Mouse (Mus musculus): Measurements from ENCODE around the gene Cdadc1. TPM values are rescaled to one million over a fixed set of nuclear protein-coding genes. Genes with fewer than 3 reads are reported as not detected.

Gene Cdadc1
- polyA plus RNA-seq, 1 experiment from 2014 or later = 17.7 TPM

DNA sequence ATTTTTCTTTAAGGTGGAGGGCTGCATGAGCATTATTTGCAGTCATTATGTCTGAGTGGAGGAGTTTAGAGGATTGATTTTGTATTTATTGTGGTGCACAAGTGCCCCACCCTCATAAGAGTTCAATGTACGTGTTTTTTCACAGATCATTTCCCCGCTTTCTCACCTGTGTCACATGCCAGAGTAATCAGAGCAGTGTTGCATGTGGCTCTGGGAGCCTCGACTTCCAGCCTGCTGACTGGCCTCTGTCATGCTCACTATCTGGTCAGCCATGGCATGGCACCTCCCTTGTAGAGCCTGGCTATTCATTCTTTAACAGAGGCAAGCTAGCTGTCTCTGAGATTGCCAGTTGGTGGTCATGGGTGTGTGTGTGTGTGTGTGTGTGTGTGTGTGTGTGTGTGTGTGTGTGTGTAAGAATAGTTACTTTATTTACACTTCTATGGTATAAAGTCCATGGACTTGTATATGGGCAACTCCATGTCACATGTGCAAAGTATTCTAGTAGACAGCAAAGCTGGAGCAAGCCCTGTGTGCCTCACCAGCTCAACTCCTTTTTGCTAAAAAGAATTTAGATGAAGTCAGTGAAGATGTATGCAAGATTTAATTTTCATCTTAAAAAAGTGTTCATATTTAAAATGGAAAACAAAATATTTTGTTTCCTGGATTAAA is 54.5 kb downstream of the Cdadc1 start:
- Histone ChIP-seq H3K9ac (replicated peaks) (no peak overlapping the region), H3K4me2 (ENCODE audit: low read depth, low read length) (no peak overlapping the region), H3K36me3 (replicated peaks; ENCODE audit: insufficient read depth, low read length) (peaks cover 15% of the 10 kb centered on the region; the same call in 1 of the 2 replicates), H3K4me3 (ENCODE audit: low read depth, low read length) (no peak overlapping the region), H3K4me1 (ENCODE audit: insufficient read depth) (peaks cover 9% of the 10 kb centered on the region; the same call in 1 of the 2 replicates), H3K9me3 (ENCODE audit: low read length) (no peaks in the 10 kb centered on the region), H3K27me3 (ENCODE audit: insufficient read depth, low read length) (no peaks in the 10 kb centered on the region), H3K27ac (ENCODE audit: low read depth) (no peak overlapping the region)
- 66% methylated on average over 3 of the region's 3 CpGs for WGBS (ENCODE audit: insufficient replicate concordance)
- DNase-seq = peak; percentile 12
- ATAC-seq = peak; percentile 33
- TF ChIP-seq CTCF (IDR thresholded peaks at IDR 0.05; ENCODE audit: low read depth) (no peak), EP300 (IDR thresholded peaks at IDR 0.05; ENCODE audit: low read depth) (no peak)

DNA sequence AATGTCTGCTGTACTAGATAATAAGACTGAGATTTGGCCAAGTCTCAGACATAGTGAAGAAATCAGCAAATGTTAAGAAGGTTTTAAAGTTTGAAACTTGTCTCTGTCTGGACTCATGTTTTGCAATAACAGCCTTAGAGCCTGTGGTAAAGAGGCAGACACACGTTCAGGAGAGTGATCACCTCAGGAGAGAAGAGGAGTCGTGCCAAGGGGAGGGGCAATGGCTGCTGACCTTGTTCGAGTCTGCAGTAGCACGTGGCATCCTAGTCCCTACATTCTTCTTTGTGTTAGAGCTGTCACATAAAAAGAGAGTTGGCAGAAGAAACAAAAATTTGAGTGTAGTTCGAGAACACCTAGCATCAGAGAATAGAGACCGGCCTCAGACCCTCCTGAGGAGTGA is 57.0 kb downstream of the Cdadc1 start:
- DNase-seq = no peak
- H3K27me3 ChIP-seq (ENCODE audit: insufficient read depth, low read length) = no peaks in the 10 kb centered on the region

DNA sequence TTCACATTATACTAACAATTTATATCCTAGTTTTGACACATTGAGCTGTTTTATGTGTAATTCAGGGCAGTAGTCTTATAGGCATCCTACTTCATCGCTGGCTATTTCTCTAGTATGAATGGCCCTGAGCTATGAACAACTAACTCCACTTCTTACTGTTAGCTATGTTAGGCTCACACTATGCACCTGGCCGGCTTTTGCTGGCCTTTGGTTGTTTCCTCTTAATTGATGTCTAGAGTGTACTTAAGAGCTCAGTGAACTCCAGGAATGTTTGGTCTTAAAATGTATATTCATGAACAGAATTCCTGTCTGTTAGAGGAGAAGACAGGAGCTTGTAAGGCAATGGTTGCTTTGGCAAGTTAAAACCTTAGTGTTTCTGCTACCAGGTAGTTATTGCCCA is 57.5 kb downstream of the Cdadc1 start:
- TF ChIP-seq EP300 (IDR thresholded peaks at IDR 0.05; ENCODE audit: low read depth) = no peak
- TF ChIP-seq CTCF (IDR thresholded peaks at IDR 0.05; ENCODE audit: low read depth) = no peak
- no peaks in the 10 kb centered on the region for H3K9me3 ChIP-seq (ENCODE audit: low read length)
- H3K9ac ChIP-seq (replicated peaks) = no peak overlapping the region
- H3K4me2 ChIP-seq (ENCODE audit: low read depth, low read length) = no peak overlapping the region
- WGBS (ENCODE audit: insufficient replicate concordance) = 82% methylated on average over 2 of the region's 2 CpGs
- no peaks in the 10 kb centered on the region for H3K27me3 ChIP-seq (ENCODE audit: insufficient read depth, low read length)
- peaks cover 4% of the 10 kb centered on the region; the same call in 1 of the 2 replicates for H3K4me1 ChIP-seq (ENCODE audit: insufficient read depth)
- peaks cover 15% of the 10 kb centered on the region; the same call in 1 of the 2 replicates for H3K36me3 ChIP-seq (replicated peaks; ENCODE audit: insufficient read depth, low read length)
- H3K27ac ChIP-seq (ENCODE audit: low read depth) = no peak overlapping the region
- ATAC-seq (no peak), DNase-seq (no peak)
- no peak overlapping the region for H3K4me3 ChIP-seq (ENCODE audit: low read depth, low read length)

More for the DNA sequence above, 57.0 kb downstream of the Cdadc1 start:
- H3K9ac ChIP-seq (replicated peaks) = no peak overlapping the region
- TF ChIP-seq CTCF (IDR thresholded peaks at IDR 0.05; ENCODE audit: low read depth) = no peak
- no peak for TF ChIP-seq EP300 (IDR thresholded peaks at IDR 0.05; ENCODE audit: low read depth)
- no peak overlapping the region for H3K27ac ChIP-seq (ENCODE audit: low read depth)
- ATAC-seq = no peak
- no peak overlapping the region for H3K4me3 ChIP-seq (ENCODE audit: low read depth, low read length)
- no peaks in the 10 kb centered on the region for H3K9me3 ChIP-seq (ENCODE audit: low read length)
- no peak overlapping the region for H3K4me2 ChIP-seq (ENCODE audit: low read depth, low read length)
- H3K36me3 ChIP-seq (replicated peaks; ENCODE audit: insufficient read depth, low read length) = peaks cover 15% of the 10 kb centered on the region; the same call in 1 of the 2 replicates
- 76% methylated on average over 6 of the region's 6 CpGs for WGBS (ENCODE audit: insufficient replicate concordance)
- H3K4me1 ChIP-seq (ENCODE audit: insufficient read depth) = peaks cover 4% of the 10 kb centered on the region; the same call in 1 of the 2 replicates

DNA sequence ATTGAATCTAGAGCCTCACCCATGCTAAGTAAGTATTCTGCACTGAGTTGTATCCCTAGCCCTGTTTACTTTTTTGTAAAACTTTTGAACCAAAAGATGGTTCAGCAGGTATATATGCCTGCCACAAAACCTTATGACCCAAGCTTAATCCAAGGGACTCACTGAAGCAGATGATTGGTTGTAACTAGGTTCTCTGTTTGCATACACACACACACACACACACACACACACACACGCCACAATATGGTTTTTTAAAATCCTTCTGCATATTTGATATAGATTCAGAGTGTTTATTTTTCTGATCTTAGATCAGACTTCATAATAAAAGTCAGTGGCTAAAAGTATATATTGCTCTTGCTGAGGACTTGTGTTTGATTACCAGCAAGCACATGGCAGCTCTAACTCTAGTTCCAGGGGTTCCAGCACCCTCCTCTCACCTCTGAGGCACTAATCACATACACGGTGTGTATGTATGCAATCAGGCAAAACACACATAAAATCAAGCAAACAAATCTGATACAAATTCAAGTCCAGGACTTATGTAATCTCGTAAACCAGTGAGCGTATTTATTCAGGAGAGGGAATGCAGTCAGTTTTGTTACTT is 59.8 kb downstream of the Cdadc1 start:
- Histone ChIP-seq H3K27me3 (ENCODE audit: insufficient read depth, low read length) (no peaks in the 10 kb centered on the region), H3K4me2 (ENCODE audit: low read depth, low read length) (no peak overlapping the region), H3K4me1 (ENCODE audit: insufficient read depth) (no peaks in the 10 kb centered on the region; the same call in 1 of the 2 replicates), H3K27ac (ENCODE audit: low read depth) (no peak overlapping the region), H3K4me3 (ENCODE audit: low read depth, low read length) (no peak overlapping the region), H3K36me3 (replicated peaks; ENCODE audit: insufficient read depth, low read length) (peaks cover 15% of the 10 kb centered on the region; the same call in 1 of the 2 replicates), H3K9me3 (ENCODE audit: low read length) (no peaks in the 10 kb centered on the region), H3K9ac (replicated peaks) (no peak overlapping the region)
- WGBS (ENCODE audit: insufficient replicate concordance) = 76% methylated on average over 4 of the region's 4 CpGs
- DNase-seq (no peak), ATAC-seq (no peak)
- no peak for TF ChIP-seq EP300 (IDR thresholded peaks at IDR 0.05; ENCODE audit: low read depth)
- no peak for TF ChIP-seq CTCF (IDR thresholded peaks at IDR 0.05; ENCODE audit: low read depth)

DNA sequence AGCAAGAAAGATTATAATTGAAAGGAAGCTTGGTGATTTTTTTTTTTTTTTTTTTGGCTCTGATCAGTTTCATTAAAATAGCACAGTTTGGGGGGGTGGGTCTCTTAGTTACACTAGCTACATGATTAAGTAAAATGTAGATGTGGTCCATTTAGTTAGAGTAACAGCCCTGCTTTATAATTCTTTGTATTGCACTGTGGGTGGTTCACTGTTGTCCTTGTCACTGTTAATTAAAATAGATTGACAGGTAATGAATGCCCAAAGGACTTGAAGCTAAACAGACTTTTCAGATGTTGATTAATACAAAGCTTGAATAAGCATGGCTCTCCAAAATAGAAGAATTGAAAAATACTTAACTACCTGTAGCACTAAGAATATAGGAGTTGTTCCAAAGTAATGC is 63.9 kb downstream of the Cdadc1 start:
- DNase-seq = no peak
- H3K4me1 ChIP-seq (ENCODE audit: insufficient read depth) = peaks cover 7% of the 10 kb centered on the region
- peaks cover 3% of the 10 kb centered on the region; the same call in 1 of the 2 replicates for H3K36me3 ChIP-seq (replicated peaks; ENCODE audit: insufficient read depth, low read length)
- H3K4me3 ChIP-seq (ENCODE audit: low read depth, low read length) = no peak overlapping the region
- peak overlapping the region; percentile 87 for H3K27ac ChIP-seq (ENCODE audit: low read depth)
- no peak overlapping the region for H3K9ac ChIP-seq (replicated peaks)
- no peak for ATAC-seq
- H3K9me3 ChIP-seq (ENCODE audit: low read length) = no peaks in the 10 kb centered on the region
- no peaks in the 10 kb centered on the region for H3K27me3 ChIP-seq (ENCODE audit: insufficient read depth, low read length)
- TF ChIP-seq EP300 (IDR thresholded peaks at IDR 0.05; ENCODE audit: low read depth) (no peak), CTCF (IDR thresholded peaks at IDR 0.05; ENCODE audit: low read depth) (no peak)
- H3K4me2 ChIP-seq (ENCODE audit: low read depth, low read length) = no peak overlapping the region

DNA sequence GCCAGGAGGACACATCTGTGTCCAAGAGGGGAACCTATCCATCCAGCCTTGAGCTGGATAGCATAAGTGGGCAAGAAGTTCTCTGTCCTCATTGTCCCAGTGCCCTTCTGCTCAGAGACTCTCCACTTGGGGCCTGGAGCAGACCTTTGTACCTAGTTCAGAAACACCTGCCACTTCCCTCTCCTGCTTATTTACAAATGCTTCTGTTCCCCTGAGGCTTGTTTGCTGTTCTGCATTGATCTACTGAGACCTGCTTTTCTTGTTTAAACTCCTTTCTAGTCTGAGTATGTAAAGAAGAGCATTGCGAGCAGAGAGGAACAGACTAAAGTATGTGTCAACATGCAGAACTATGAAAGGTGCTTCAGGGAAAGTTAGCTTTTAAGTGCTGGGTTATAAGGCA is 64.8 kb downstream of the Cdadc1 start:
- Histone ChIP-seq H3K36me3 (replicated peaks; ENCODE audit: insufficient read depth, low read length) (no peaks in the 10 kb centered on the region; the same call in 1 of the 2 replicates), H3K9me3 (ENCODE audit: low read length) (no peaks in the 10 kb centered on the region), H3K4me2 (ENCODE audit: low read depth, low read length) (no peak overlapping the region), H3K9ac (replicated peaks) (no peak overlapping the region), H3K27ac (ENCODE audit: low read depth) (peak overlapping the region; percentile 87), H3K4me1 (ENCODE audit: insufficient read depth) (peaks cover 7% of the 10 kb centered on the region), H3K27me3 (ENCODE audit: insufficient read depth, low read length) (no peaks in the 10 kb centered on the region), H3K4me3 (ENCODE audit: low read depth, low read length) (no peak overlapping the region)
- WGBS (ENCODE audit: insufficient replicate concordance) = 55% methylated on average over 1 of the region's 1 CpGs
- TF ChIP-seq CTCF (IDR thresholded peaks at IDR 0.05; ENCODE audit: low read depth) (no peak), EP300 (IDR thresholded peaks at IDR 0.05; ENCODE audit: low read depth) (peak; percentile 83)
- DNase-seq (no peak), ATAC-seq (peak; percentile 92)

All from liver, postnatal 0 days (tissue).